Mouse (Mus musculus) embryonic facial prominence, embryonic 12.5 days (tissue): ENCODE results near the gene Rpl21. TPM values are rescaled to one million over a fixed set of nuclear protein-coding genes. Genes with fewer than 3 reads are reported as not detected.

Source experiments
- ATAC-seq: fragments of 200-750 bp; cut with Nextera tagmentation; 2 replicates; pipeline ENCODE4 v1.8.0; 2017; ENCODE audit not compliant: insufficient number of reproducible peaks, insufficient read depth, low FRiP score, low TSS enrichment
- H3K27ac ChIP-seq: fragments of 300-500 bp; sonication (generic); 2 replicates; pipeline ENCODE4 v1.5.1; 2016; ENCODE audit warnings: mild to moderate bottlenecking
- H3K27me3 ChIP-seq: fragments of 300-500 bp; sonication (generic); 2 replicates; pipeline ENCODE4 v1.6.1; 2016; ENCODE audit warnings: mild to moderate bottlenecking, moderate library complexity
- H3K36me3 ChIP-seq: fragments of 300-500 bp; sonication (generic); 2 replicates; pipeline ENCODE4 v1.6.1; 2016; ENCODE audit warnings: mild to moderate bottlenecking
- H3K4me1 ChIP-seq: fragments of 300-500 bp; sonication (generic); 2 replicates; pipeline ENCODE4 v1.6.1; 2016
- H3K4me2 ChIP-seq: fragments of 300-500 bp; sonication (generic); replicated peaks from 2 replicates; pipeline ENCODE4 v1.6.1; 2016; ENCODE audit warnings: mild to moderate bottlenecking, moderate library complexity
- H3K4me3 ChIP-seq: fragments of 300-500 bp; sonication (generic); 2 replicates; pipeline ENCODE4 v1.5.1; 2016; ENCODE audit warnings: mild to moderate bottlenecking
- H3K9ac ChIP-seq: fragments of 300-500 bp; sonication (generic); 2 replicates; pipeline ENCODE4 v1.6.1; 2016; ENCODE audit warnings: mild to moderate bottlenecking, moderate library complexity
- H3K9me3 ChIP-seq: fragments of 300-500 bp; sonication (generic); 2 replicates; pipeline ENCODE4 v1.6.1; 2016; ENCODE audit warnings: mild to moderate bottlenecking, moderate library complexity
- WGBS: fragments of 180-500 bp; shearing (Covaris S2); methylation state at CpG from one replicate; pipeline ENCODE4 v1.1.7; 2016; 5-methylcytosine and 5-hydroxymethylcytosine counted together
- polyA plus RNA-seq: library from polyadenylated mRNA; unstranded; fragments of >200 nt; fragmentation: Nextera tagmentation; extraction: Ambion mirVana; gene quantifications from 2 replicates; pipeline ENCODE4 v1.2.1, GENCODE M21; 2016

The Rpl21 gene
- polyA plus RNA-seq, 1 experiment from 2014 or later: 529 TPM

DNA sequence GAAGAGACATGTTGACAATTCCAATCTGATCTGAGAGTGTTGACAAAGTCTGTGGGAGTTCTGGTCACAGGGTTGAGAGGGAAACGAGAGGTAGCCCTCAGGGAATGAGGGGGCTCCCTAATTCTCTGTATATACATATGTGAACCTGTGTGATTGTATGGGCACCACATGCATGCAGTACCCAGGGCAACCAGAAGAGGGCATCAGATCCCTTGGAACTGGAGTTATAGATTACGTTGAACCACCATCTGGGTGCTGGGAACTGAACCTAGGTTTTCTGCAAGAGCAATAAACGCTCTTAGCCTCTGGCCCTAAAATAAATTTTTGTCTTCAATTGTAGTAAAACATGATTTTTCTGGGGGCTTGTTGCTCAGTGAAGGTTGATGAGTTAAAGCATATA is 23.4 kb downstream of the Rpl21 start:
- WGBS: 87% methylated on average over 3 of the region's 3 CpGs
- 0 out of 2 replicates have a peak, but pooled peaks cover 4% of the 10 kb centered on the region for H3K9me3 ChIP-seq

DNA sequence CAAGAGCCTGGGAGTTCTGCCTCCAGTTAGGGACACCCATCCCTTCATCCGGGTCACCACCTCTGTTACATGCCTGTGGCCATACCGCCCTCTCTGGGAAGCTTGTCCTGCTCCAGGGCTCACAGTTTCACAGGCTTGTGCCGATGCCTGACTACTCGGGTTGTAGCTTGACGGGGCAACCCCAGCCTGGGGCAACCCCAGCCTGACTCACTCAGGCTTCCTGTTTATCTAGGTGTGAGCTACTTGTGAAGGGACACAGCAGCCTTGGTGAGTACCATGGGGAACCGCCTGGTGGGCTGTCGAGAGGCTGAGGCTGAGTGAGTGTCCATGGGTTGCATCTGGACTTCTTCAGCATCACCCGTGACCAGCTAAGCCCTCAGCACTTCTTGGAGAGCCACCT is 24.9 kb downstream of the Rpl21 start:
- 76% methylated on average over 8 of the region's 8 CpGs for WGBS
- Histone ChIP-seq H3K27ac (no peak overlapping the region), H3K4me2 (no peak overlapping the region), H3K4me1 (no peaks in the 10 kb centered on the region), H3K36me3 (no peaks in the 10 kb centered on the region), H3K9ac (no peak overlapping the region), H3K27me3 (no peaks in the 10 kb centered on the region), H3K9me3 (0 out of 2 replicates have a peak, but pooled peaks cover 4% of the 10 kb centered on the region), H3K4me3 (no peak overlapping the region)
- ATAC-seq: no peak

More for the DNA sequence above, 23.4 kb downstream of the Rpl21 start:
- no peak overlapping the region for H3K4me3 ChIP-seq
- H3K4me1 ChIP-seq: no peaks in the 10 kb centered on the region
- H3K27ac ChIP-seq: no peak overlapping the region
- no peaks in the 10 kb centered on the region for H3K36me3 ChIP-seq
- no peaks in the 10 kb centered on the region for H3K27me3 ChIP-seq
- ATAC-seq: no peak
- H3K4me2 ChIP-seq: no peak overlapping the region
- no peak overlapping the region for H3K9ac ChIP-seq

DNA sequence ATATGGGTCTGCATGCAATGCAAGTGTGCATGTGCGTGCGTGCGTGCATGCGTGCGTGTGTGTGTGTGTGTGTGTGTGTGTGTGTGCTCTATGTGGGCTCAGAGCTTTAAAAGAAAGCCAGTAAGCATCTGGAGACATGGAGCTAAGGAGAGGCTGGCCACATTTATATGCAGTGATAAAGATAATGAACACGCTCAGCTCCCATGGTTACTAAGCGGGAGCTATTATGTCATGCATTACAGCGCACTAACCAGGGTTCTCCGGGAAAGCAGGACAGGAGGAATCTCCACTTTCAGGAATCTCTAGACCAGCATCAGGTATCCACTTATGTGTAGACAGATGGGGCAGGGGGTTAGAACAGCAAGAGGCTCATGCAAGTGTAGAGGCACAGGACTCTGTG is 26.1 kb downstream of the Rpl21 start:
- H3K36me3 ChIP-seq: no peaks in the 10 kb centered on the region
- H3K4me1 ChIP-seq: no peaks in the 10 kb centered on the region
- no peak overlapping the region for H3K27ac ChIP-seq
- H3K27me3 ChIP-seq: no peaks in the 10 kb centered on the region
- H3K4me2 ChIP-seq: no peak overlapping the region
- H3K9me3 ChIP-seq: 0 out of 2 replicates have a peak, but pooled peaks cover 4% of the 10 kb centered on the region
- WGBS: 90% methylated on average over 9 of the region's 9 CpGs
- H3K4me3 ChIP-seq: no peak overlapping the region
- no peak overlapping the region for H3K9ac ChIP-seq
- no peak for ATAC-seq

DNA sequence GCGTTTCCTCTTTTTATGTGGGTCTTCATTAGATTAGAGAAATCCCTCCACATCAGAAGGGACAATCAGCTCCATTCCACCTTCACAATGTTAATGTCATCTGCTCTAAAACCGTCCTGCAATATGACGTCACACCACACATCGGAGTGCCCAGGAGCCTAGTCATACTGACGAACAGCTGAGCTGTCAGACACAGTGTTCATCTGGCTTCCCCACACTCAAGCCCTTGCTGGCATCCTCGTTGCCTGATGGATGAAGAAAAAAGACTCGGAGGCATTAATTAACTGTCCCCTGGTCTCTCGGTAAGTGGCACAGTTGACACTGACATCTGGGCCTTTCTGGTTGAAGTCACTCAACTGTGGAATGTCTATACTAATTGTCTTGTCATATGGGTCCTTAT is 26.6 kb downstream of the Rpl21 start:
- no peaks in the 10 kb centered on the region for H3K36me3 ChIP-seq
- no peaks in the 10 kb centered on the region for H3K27me3 ChIP-seq
- H3K4me1 ChIP-seq: no peaks in the 10 kb centered on the region
- H3K9me3 ChIP-seq: 0 out of 2 replicates have a peak, but pooled peaks cover 4% of the 10 kb centered on the region
- H3K9ac ChIP-seq: no peak overlapping the region
- ATAC-seq: no peak
- no peak overlapping the region for H3K4me2 ChIP-seq
- H3K4me3 ChIP-seq: no peak overlapping the region
- 76% methylated on average over 8 of the region's 8 CpGs for WGBS
- H3K27ac ChIP-seq: no peak overlapping the region

DNA sequence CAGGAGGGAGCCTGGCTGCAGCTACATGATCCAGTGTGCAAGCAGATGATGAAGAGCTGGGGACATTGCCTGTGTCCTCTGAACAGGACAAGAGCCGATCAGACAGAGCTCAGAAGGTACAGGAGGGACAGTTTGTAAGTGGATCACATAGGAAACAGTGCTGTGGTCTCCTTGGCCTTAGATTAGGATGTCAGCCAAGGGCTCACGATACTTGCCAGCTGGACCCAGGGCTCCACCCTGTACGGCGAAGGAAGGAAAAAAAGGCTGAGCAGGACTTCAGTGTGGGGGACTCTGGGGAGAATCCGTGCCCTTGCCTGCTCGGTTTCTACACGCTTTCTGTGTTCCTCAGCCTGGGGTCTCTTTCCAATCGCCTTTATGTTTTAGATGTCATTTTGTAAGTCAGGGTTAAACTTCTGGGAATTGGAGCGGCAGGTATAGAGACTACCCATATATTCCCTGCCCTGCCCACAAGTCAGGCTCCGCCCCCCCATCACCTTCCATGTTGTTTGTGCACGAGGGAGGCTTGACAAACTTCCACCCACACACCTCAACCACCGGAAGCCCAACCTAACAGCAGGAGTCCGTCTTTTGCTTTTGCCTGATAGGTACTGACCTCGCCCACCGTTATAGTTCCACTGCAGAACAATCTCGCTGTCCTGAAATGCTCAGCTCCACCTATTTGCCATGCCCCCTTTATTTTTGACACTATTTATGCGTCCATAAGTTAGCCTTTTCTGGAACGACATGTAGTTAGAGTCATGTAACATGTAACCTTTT is 27.7 kb downstream of the Rpl21 start:
- H3K4me3 ChIP-seq: no peak overlapping the region
- H3K27me3 ChIP-seq: no peaks in the 10 kb centered on the region
- H3K4me1 ChIP-seq: no peaks in the 10 kb centered on the region
- H3K36me3 ChIP-seq: no peaks in the 10 kb centered on the region
- ATAC-seq: no peak
- H3K9ac ChIP-seq: no peak overlapping the region
- H3K4me2 ChIP-seq: no peak overlapping the region
- H3K27ac ChIP-seq: no peak overlapping the region
- 0 out of 2 replicates have a peak, but pooled peaks cover 7% of the 10 kb centered on the region for H3K9me3 ChIP-seq
- 80% methylated on average over 18 of the region's 18 CpGs for WGBS

DNA sequence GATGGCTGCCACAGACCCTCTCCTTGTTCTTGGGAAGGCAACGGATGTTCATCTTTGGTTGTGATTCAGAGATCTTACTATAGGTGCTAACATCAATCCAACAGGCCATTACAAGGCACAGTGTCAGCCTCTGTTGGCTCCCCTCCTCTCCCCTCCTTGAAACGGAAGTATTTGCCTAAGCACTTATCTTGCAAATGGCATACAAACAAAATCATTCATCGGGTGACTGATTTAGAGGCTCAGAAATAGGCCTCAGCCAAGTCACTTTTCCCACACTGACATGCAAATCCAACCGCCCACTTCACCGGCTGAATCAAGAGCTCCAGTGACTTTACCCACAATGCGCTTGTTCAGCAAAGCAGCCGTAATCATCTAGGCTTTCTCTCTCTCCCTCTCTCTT is 28.9 kb downstream of the Rpl21 start:
- WGBS: 56% methylated on average over 7 of the region's 7 CpGs
- ATAC-seq: no peak
- no peaks in the 10 kb centered on the region for H3K36me3 ChIP-seq
- no peak overlapping the region for H3K4me2 ChIP-seq
- H3K27me3 ChIP-seq: no peaks in the 10 kb centered on the region
- no peak overlapping the region for H3K27ac ChIP-seq
- 0 out of 2 replicates have a peak, but pooled peaks cover 3% of the 10 kb centered on the region for H3K9me3 ChIP-seq
- no peaks in the 10 kb centered on the region for H3K4me1 ChIP-seq
- H3K4me3 ChIP-seq: no peak overlapping the region
- no peak overlapping the region for H3K9ac ChIP-seq

DNA sequence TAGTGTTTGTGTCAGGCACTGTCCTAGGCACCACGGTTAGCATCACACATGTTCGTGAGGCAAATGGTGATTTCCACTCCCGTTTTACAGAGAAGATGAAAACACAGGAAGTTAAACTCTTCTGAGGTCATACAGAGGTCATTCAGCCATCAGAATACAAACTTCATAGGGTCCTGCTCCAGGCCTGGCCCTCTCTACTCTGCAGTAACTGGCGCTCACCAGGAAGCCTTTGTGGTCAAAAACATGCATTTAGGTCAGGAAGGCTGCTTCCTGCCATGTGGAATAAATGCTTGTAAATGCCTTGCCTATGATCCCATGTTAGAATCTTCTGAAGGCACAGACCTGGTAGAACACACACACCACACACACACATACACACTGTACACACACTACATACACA is 32.8 kb downstream of the Rpl21 start:
- Histone ChIP-seq H3K4me1 (peaks cover 7% of the 10 kb centered on the region; the same call in 1 of the 2 replicates), H3K36me3 (no peaks in the 10 kb centered on the region), H3K4me2 (no peak overlapping the region), H3K27ac (no peak overlapping the region), H3K9me3 (0 out of 2 replicates have a peak, but pooled peaks cover 3% of the 10 kb centered on the region), H3K9ac (no peak overlapping the region), H3K4me3 (no peak overlapping the region), H3K27me3 (no peaks in the 10 kb centered on the region)
- no peak for ATAC-seq
- 63% methylated on average over 4 of the region's 4 CpGs for WGBS

DNA sequence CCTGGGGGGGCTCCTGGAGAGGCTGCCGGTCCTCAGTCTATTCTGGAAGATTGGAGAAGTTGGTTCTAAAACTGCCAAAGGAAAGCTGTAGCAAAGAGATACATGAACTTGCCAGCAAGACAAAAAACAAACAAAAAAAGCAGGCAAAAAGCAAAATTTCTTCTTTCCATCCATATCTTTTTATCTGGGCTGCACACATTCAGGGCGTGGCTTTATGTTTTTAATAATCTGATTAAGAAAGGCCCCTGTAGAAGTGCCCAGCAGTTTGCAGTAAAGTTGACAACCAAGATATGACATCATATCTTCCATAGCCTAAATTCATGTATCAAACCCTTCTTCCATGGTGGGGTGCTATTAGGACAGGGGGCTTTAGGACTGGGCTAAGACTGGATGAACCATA is 33.6 kb downstream of the Rpl21 start:
- no peak for ATAC-seq
- H3K4me1 ChIP-seq: peaks cover 7% of the 10 kb centered on the region; the same call in 1 of the 2 replicates
- WGBS: 89% methylated on average over 2 of the region's 2 CpGs

DNA sequence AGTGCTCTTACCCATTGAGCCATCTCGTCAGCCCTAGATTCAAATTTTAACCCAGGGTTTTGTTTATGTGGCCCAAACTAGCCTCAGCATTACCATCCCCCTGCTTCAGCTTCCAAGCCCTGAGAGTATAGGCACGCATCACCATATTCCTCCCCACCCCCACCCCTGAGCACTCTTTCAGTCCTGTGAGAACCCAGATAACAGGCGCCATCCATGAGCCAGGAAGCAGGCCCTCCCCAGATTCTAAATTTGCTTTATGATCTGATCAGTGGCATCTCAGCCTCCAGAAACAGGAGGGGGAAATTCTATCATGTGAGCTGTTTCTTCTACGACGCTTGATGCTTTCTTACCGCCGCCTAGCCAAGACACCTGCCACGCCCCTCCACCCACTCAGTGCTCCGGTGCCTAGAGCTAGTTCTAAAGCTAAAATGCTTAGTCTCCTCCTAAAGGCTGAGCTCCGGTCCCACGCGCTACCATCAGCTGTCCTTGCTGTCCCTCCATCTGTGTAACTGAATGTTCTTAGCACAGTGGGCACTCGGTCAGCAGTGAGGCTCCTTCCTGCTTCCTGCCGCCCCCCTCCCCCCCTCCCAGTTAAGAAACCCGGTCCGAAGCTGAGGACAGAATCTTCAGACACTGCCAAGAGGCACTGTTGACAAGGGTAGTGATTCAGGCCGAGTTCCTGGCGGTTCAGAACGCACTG is 34.7 kb downstream of the Rpl21 start:
- 7% methylated on average over 19 of the region's 19 CpGs for WGBS
- ATAC-seq: peak; percentile 25; the same call in 1 of the 2 replicates

More for the DNA sequence above, 33.6 kb downstream of the Rpl21 start:
- Histone ChIP-seq H3K9ac (no peak overlapping the region), H3K4me3 (no peak overlapping the region), H3K36me3 (no peaks in the 10 kb centered on the region), H3K4me2 (no peak overlapping the region), H3K27me3 (no peaks in the 10 kb centered on the region), H3K27ac (no peak overlapping the region), H3K9me3 (0 out of 2 replicates have a peak, but pooled peaks cover 3% of the 10 kb centered on the region)

DNA sequence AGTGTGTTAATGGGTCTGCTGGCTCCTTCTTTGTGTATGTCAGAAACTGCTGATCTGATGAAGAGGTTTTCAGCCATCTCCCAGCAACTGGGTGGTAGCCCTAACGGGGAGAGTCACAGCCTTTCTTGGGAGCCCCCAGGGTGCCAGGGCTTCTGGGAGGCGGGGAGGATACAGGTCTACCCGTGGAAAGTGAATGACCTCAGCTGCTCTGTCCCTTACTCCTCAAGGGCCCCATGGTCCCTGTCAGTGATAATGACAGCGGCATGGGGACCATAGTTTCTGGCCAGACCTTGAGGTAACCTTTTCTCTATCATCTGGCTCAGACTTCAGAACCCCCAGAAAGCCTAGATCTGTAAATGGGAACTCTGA is 35.2 kb downstream of the Rpl21 start:
- Histone ChIP-seq H3K4me1 (peaks cover 7% of the 10 kb centered on the region; the same call in 1 of the 2 replicates), H3K27ac (no peak overlapping the region), H3K27me3 (no peaks in the 10 kb centered on the region), H3K36me3 (no peaks in the 10 kb centered on the region), H3K4me3 (0 out of 2 replicates have a peak overlapping the region, but pooled peaks have one; percentile 22), H3K9me3 (0 out of 2 replicates have a peak, but pooled peaks cover 3% of the 10 kb centered on the region), H3K4me2 (peak overlapping the region; percentile 48), H3K9ac (no peak overlapping the region; the same call in 1 of the 2 replicates)
- ATAC-seq: 0 out of 2 replicates have a peak, but pooled peaks have one; percentile 19
- WGBS: 20% methylated on average over 4 of the region's 4 CpGs

More for the DNA sequence above, 34.7 kb downstream of the Rpl21 start:
- H3K4me3 ChIP-seq: peak overlapping the region; percentile 22; the same call in 1 of the 2 replicates
- H3K9ac ChIP-seq: peak overlapping the region; percentile 15; the same call in 1 of the 2 replicates
- no peak overlapping the region for H3K27ac ChIP-seq
- no peaks in the 10 kb centered on the region for H3K36me3 ChIP-seq
- H3K9me3 ChIP-seq: 0 out of 2 replicates have a peak, but pooled peaks cover 3% of the 10 kb centered on the region
- H3K4me2 ChIP-seq: peak overlapping the region; percentile 48
- peaks cover 7% of the 10 kb centered on the region; the same call in 1 of the 2 replicates for H3K4me1 ChIP-seq
- no peaks in the 10 kb centered on the region for H3K27me3 ChIP-seq

DNA sequence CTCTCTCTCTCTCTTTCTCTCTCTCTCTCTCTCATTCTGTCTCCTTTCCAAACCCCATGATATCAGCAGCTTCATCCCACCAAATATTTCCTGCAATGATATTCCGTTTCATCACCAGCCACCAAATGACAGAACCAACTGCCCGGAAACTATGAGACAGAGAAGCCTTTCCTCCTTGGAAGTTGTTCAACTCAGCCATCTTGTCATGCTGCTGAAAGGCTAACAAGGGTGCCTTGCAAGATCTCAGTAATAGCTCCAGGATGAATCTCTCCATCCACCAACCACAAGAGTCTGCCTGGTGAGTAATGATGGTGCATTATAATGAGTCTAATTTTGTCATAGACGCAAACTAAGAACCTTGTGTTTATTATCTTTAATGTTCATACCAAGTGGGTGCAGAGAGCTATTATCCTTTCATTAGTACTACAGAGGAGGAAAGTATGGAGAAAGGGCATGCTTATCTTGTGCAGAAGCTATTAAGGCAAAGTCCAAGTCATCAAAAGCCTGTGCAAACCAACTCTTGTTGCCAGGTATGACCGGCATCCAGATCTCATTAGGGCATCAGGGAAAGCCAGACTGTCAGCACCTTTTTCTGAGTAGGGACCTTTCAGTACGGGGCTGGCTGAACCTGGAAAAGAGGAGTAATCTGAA is 40.4 kb downstream of the Rpl21 start:
- no peak for ATAC-seq
- Histone ChIP-seq H3K4me3 (no peak overlapping the region), H3K4me1 (no peaks in the 10 kb centered on the region), H3K9me3 (no peaks in the 10 kb centered on the region), H3K9ac (no peak overlapping the region), H3K27ac (no peak overlapping the region), H3K36me3 (no peaks in the 10 kb centered on the region), H3K27me3 (no peaks in the 10 kb centered on the region), H3K4me2 (no peak overlapping the region)
- 83% methylated on average over 5 of the region's 5 CpGs for WGBS
